7 mouse cellular contexts compared by ENCODE assay signal in genomic region chr5:31252151-31252550, GRCm38 (mm10). TPM values are rescaled to one million over a fixed set of nuclear protein-coding genes. Genes with fewer than 3 reads are reported as not detected.
DNase-seq lines count a peak whose midpoint lies in the region; ATAC-seq lines count a peak whose summit lies in the region.

No protein-coding gene starts in this region.

- H3K36me3 ChIP-seq in kidney, embryonic 15.5 days: peaks cover 95% of the 10 kb centered on the region
- H3K36me3 ChIP-seq in embryonic facial prominence, embryonic 12.5 days: peaks cover 85% of the 10 kb centered on the region
- peaks cover 36% of the 10 kb centered on the region for H3K36me3 ChIP-seq in hindbrain, embryonic 16.5 days (ENCODE audit: control insufficient read depth, insufficient read depth, low read length)
- peaks cover 25% of the 10 kb centered on the region for H3K36me3 ChIP-seq in neural tube, embryonic 11.5 days (ENCODE audit: control insufficient read depth, insufficient read depth, low read length)

- no peaks in the 10 kb centered on the region for H3K27me3 ChIP-seq in kidney, embryonic 15.5 days
- H3K27me3 ChIP-seq in embryonic facial prominence, embryonic 12.5 days: no peaks in the 10 kb centered on the region
- H3K27me3 ChIP-seq in hindbrain, embryonic 16.5 days (replicated peaks; ENCODE audit: control insufficient read depth, insufficient read depth, low read length): no peaks in the 10 kb centered on the region
- no peaks in the 10 kb centered on the region for H3K27me3 ChIP-seq in neural tube, embryonic 11.5 days (ENCODE audit: control insufficient read depth, insufficient read depth, low read length)

- H3K4me1 ChIP-seq in kidney, embryonic 15.5 days: peaks cover 26% of the 10 kb centered on the region
- H3K4me1 ChIP-seq in embryonic facial prominence, embryonic 12.5 days: peaks cover 32% of the 10 kb centered on the region
- no peaks in the 10 kb centered on the region; the same call in 1 of the 2 replicates for H3K4me1 ChIP-seq in hindbrain, embryonic 16.5 days (ENCODE audit: control insufficient read depth, insufficient read depth, low read depth, low read length)
- H3K4me1 ChIP-seq in neural tube, embryonic 11.5 days (ENCODE audit: control insufficient read depth, insufficient read depth, low read length): peaks cover 9% of the 10 kb centered on the region; the same call in 1 of the 2 replicates

- peak overlapping the region; percentile 41 for H3K9ac ChIP-seq in kidney, embryonic 15.5 days
- no peak overlapping the region for H3K9ac ChIP-seq in embryonic facial prominence, embryonic 12.5 days
- H3K9ac ChIP-seq in hindbrain, embryonic 16.5 days (ENCODE audit: low read depth, low read length): no peak overlapping the region
- 0 out of 2 replicates have a peak overlapping the region, but pooled peaks have one; percentile 12 for H3K9ac ChIP-seq in neural tube, embryonic 11.5 days (ENCODE audit: low read length)

- H3K27ac ChIP-seq in kidney, embryonic 15.5 days: peak overlapping the region; percentile 73
- peak overlapping the region; percentile 70 for H3K27ac ChIP-seq in embryonic facial prominence, embryonic 12.5 days
- no peak overlapping the region for H3K27ac ChIP-seq in hindbrain, embryonic 16.5 days (ENCODE audit: low read depth, low read length)
- no peak overlapping the region for H3K27ac ChIP-seq in neural tube, embryonic 11.5 days (ENCODE audit: low read depth, low read length)

- H3K9me3 ChIP-seq in kidney, embryonic 15.5 days (replicated peaks): no peaks in the 10 kb centered on the region
- no peaks in the 10 kb centered on the region for H3K9me3 ChIP-seq in embryonic facial prominence, embryonic 12.5 days
- H3K9me3 ChIP-seq in hindbrain, embryonic 16.5 days (ENCODE audit: control insufficient read depth, low read length): no peaks in the 10 kb centered on the region
- H3K9me3 ChIP-seq in neural tube, embryonic 11.5 days (ENCODE audit: control insufficient read depth, low read length): no peaks in the 10 kb centered on the region

- 56% methylated on average over 10 of the region's 10 CpGs for WGBS in kidney, embryonic 15.5 days
- WGBS in embryonic facial prominence, embryonic 12.5 days: 52% methylated on average over 10 of the region's 10 CpGs
- WGBS in hindbrain, embryonic 16.5 days: 61% methylated on average over 10 of the region's 10 CpGs
- 50% methylated on average over 10 of the region's 10 CpGs for WGBS in neural tube, embryonic 11.5 days

- no peak for DNase-seq in kidney, postnatal 10 days
- no peak for DNase-seq in neural tube, embryonic 11.5 days (ENCODE audit: low spot score)
- no peak for DNase-seq in embryo, embryonic 9.5 days (ENCODE audit: extremely low spot score)

- no peak for ATAC-seq in kidney, embryonic 15.5 days (replicated peaks; ENCODE audit: low FRiP score)
- no peak for ATAC-seq in embryonic facial prominence, embryonic 12.5 days (ENCODE audit: insufficient number of reproducible peaks, insufficient read depth, low FRiP score, low TSS enrichment)
- ATAC-seq in hindbrain, embryonic 16.5 days: 0 out of 2 replicates have a peak, but pooled peaks have one; percentile 5
- no peak for ATAC-seq in neural tube, embryonic 11.5 days (ENCODE audit: insufficient read depth, low FRiP score, low TSS enrichment)
- no peak for ATAC-seq in megakaryocyte progenitor cell, adult 5-6 weeks (replicated peaks; ENCODE audit: poor library complexity)

- H3K4me2 ChIP-seq in kidney, embryonic 15.5 days: peak overlapping the region; percentile 69
- H3K4me2 ChIP-seq in embryonic facial prominence, embryonic 12.5 days (replicated peaks): peak overlapping the region; percentile 49
- no peak overlapping the region; the same call in 1 of the 2 replicates for H3K4me2 ChIP-seq in hindbrain, embryonic 16.5 days (ENCODE audit: low read length)
- H3K4me2 ChIP-seq in neural tube, embryonic 11.5 days (ENCODE audit: low read depth): peak overlapping the region; percentile 15

- H3K4me3 ChIP-seq in kidney, embryonic 15.5 days (replicated peaks): peak overlapping the region; percentile 44
- peak overlapping the region; percentile 31 for H3K4me3 ChIP-seq in embryonic facial prominence, embryonic 12.5 days
- H3K4me3 ChIP-seq in hindbrain, embryonic 16.5 days (ENCODE audit: low read length): no peak overlapping the region
- H3K4me3 ChIP-seq in neural tube, embryonic 11.5 days (ENCODE audit: low read depth, low read length): no peak overlapping the region

RNA-seq across cellular contexts. Expression of gene Krtcap3, which starts 0.7 kb away (rescaled TPM):
- 21.5 and 25.1 TPM in 2 replicates for polyA plus RNA-seq in kidney, embryonic 15.5 days (2015; fragmentation: Nextera tagmentation; extraction: Ambion mirVana)
- 14.7 and 18.6 TPM in 2 replicates for polyA plus RNA-seq in embryonic facial prominence, embryonic 12.5 days (2016; fragmentation: Nextera tagmentation; extraction: Ambion mirVana)
- 3.1 and 3.2 TPM in 2 replicates for polyA plus RNA-seq in hindbrain, embryonic 16.5 days (2015; fragmentation: Nextera tagmentation; extraction: Ambion mirVana)
- polyA plus RNA-seq in neural tube, embryonic 11.5 days (2014; fragmentation: Nextera tagmentation; extraction: Ambion mirVana): 2.4 and 3.0 TPM in 2 replicates
- 1.3 and 2.1 TPM in 2 replicates for total RNA-seq in megakaryocyte progenitor cell, adult 5-6 weeks (2015)
- total RNA-seq in megakaryocyte progenitor cell, adult 5-6 weeks (2017): 3.4 and 4.1 TPM in 2 replicates

RNA-seq across cellular contexts. Expression of gene Gm9970, which starts 11.1 kb away (rescaled TPM):
- 0.83 TPM in 1 of 2 replicates, not detected in the other for polyA plus RNA-seq in kidney, embryonic 15.5 days (2015; fragmentation: Nextera tagmentation; extraction: Ambion mirVana)
- polyA plus RNA-seq in embryonic facial prominence, embryonic 12.5 days (2016; fragmentation: Nextera tagmentation; extraction: Ambion mirVana): 0.43 and 1.1 TPM in 2 replicates
- 0.41 TPM in 1 of 2 replicates, not detected in the other for polyA plus RNA-seq in hindbrain, embryonic 16.5 days (2015; fragmentation: Nextera tagmentation; extraction: Ambion mirVana)
- polyA plus RNA-seq in neural tube, embryonic 11.5 days (2014; fragmentation: Nextera tagmentation; extraction: Ambion mirVana): 0.97 and 1.2 TPM in 2 replicates
- not detected in 2 replicates for total RNA-seq in megakaryocyte progenitor cell, adult 5-6 weeks (2015)
- 0.25 TPM in 1 of 2 replicates, not detected in the other for total RNA-seq in megakaryocyte progenitor cell, adult 5-6 weeks (2017)

RNA-seq across cellular contexts. Expression of gene Nrbp1, which starts 11.5 kb away (rescaled TPM):
- 156 and 171 TPM in 2 replicates for polyA plus RNA-seq in kidney, embryonic 15.5 days (2015; fragmentation: Nextera tagmentation; extraction: Ambion mirVana)
- polyA plus RNA-seq in embryonic facial prominence, embryonic 12.5 days (2016; fragmentation: Nextera tagmentation; extraction: Ambion mirVana): 151 and 155 TPM in 2 replicates
- 167 and 174 TPM in 2 replicates for polyA plus RNA-seq in hindbrain, embryonic 16.5 days (2015; fragmentation: Nextera tagmentation; extraction: Ambion mirVana)
- 154 and 163 TPM in 2 replicates for polyA plus RNA-seq in neural tube, embryonic 11.5 days (2014; fragmentation: Nextera tagmentation; extraction: Ambion mirVana)
- total RNA-seq in megakaryocyte progenitor cell, adult 5-6 weeks (2015): 39.2 and 39.4 TPM in 2 replicates
- total RNA-seq in megakaryocyte progenitor cell, adult 5-6 weeks (2017): 77.5 and 98.0 TPM in 2 replicates

RNA-seq across cellular contexts. Expression of gene Ppm1g, which starts 31.7 kb away (rescaled TPM):
- 130 and 144 TPM in 2 replicates for polyA plus RNA-seq in kidney, embryonic 15.5 days (2015; fragmentation: Nextera tagmentation; extraction: Ambion mirVana)
- polyA plus RNA-seq in embryonic facial prominence, embryonic 12.5 days (2016; fragmentation: Nextera tagmentation; extraction: Ambion mirVana): 144 and 147 TPM in 2 replicates
- polyA plus RNA-seq in hindbrain, embryonic 16.5 days (2015; fragmentation: Nextera tagmentation; extraction: Ambion mirVana): 172 and 185 TPM in 2 replicates
- 162 and 166 TPM in 2 replicates for polyA plus RNA-seq in neural tube, embryonic 11.5 days (2014; fragmentation: Nextera tagmentation; extraction: Ambion mirVana)
- 109 and 131 TPM in 2 replicates for total RNA-seq in megakaryocyte progenitor cell, adult 5-6 weeks (2015)
- total RNA-seq in megakaryocyte progenitor cell, adult 5-6 weeks (2017): 168 and 213 TPM in 2 replicates

RNA-seq across cellular contexts. Expression of gene Ift172, which starts 38.8 kb away (rescaled TPM):
- 36.3 and 36.9 TPM in 2 replicates for polyA plus RNA-seq in kidney, embryonic 15.5 days (2015; fragmentation: Nextera tagmentation; extraction: Ambion mirVana)
- polyA plus RNA-seq in embryonic facial prominence, embryonic 12.5 days (2016; fragmentation: Nextera tagmentation; extraction: Ambion mirVana): 53.6 and 58.0 TPM in 2 replicates
- 31.5 and 38.2 TPM in 2 replicates for polyA plus RNA-seq in hindbrain, embryonic 16.5 days (2015; fragmentation: Nextera tagmentation; extraction: Ambion mirVana)
- polyA plus RNA-seq in neural tube, embryonic 11.5 days (2014; fragmentation: Nextera tagmentation; extraction: Ambion mirVana): 33.0 and 36.7 TPM in 2 replicates
- total RNA-seq in megakaryocyte progenitor cell, adult 5-6 weeks (2015): 7.3 and 11.1 TPM in 2 replicates
- total RNA-seq in megakaryocyte progenitor cell, adult 5-6 weeks (2017): 20.8 and 33.0 TPM in 2 replicates

Comparison
In these comparisons a context has a peak if more than half of its experiments do, and no peak if none do; other contexts are left out.
1. H3K27ac ChIP-seq: peak in kidney, embryonic 15.5 days (single experiment) and embryonic facial prominence, embryonic 12.5 days (single experiment); none in hindbrain, embryonic 16.5 days (single experiment) and neural tube, embryonic 11.5 days (single experiment).
2. H3K4me3 ChIP-seq: peak in kidney, embryonic 15.5 days (single experiment) and embryonic facial prominence, embryonic 12.5 days (single experiment); none in hindbrain, embryonic 16.5 days (single experiment) and neural tube, embryonic 11.5 days (single experiment).
3. H3K9ac ChIP-seq: peak in kidney, embryonic 15.5 days (single experiment) and neural tube, embryonic 11.5 days (single experiment); none in embryonic facial prominence, embryonic 12.5 days (single experiment) and hindbrain, embryonic 16.5 days (single experiment).